Mouse (Mus musculus) E14TG2a.4 (cell line): Measurements from ENCODE around the gene Setd7.
A peak's percentile ranks its signal among the peaks of the same experiment; 100 is the strongest.

Source experiments
- H3K27me3 ChIP-seq: 2 replicates; pipeline ENCODE4 v1.6.1; 2014; ENCODE audit warnings: low read length, control low read depth; ENCODE audit not compliant: insufficient read depth
- H3K36me3 ChIP-seq: 2 replicates; pipeline ENCODE4 v1.6.1; 2014; ENCODE audit warnings: low read length, control low read depth; ENCODE audit not compliant: insufficient read depth
- H3K4me1 ChIP-seq: replicated peaks from 2 replicates; pipeline ENCODE4 v1.6.1; 2014; ENCODE audit warnings: low read depth, low read length, control low read depth
- H3K4me3 ChIP-seq: replicated peaks from 2 replicates; pipeline ENCODE4 v1.5.1; 2014; ENCODE audit warnings: mild to moderate bottlenecking, low read length
- H3K9me3 ChIP-seq: 2 replicates; pipeline ENCODE4 v1.6.1; 2014; ENCODE audit warnings: low read length, control low read depth
- CTCF ChIP-seq: conservative IDR thresholded peaks from 2 replicates; pipeline ENCODE4 v1.5.1; 2014; ENCODE audit warnings: low read length
- NANOG ChIP-seq: IDR thresholded peaks from 2 replicates; pipeline ENCODE4 v1.6.1; 2014; ENCODE audit warnings: borderline replicate concordance, low read length, mixed read lengths
- POU5F1 ChIP-seq: IDR thresholded peaks from 2 replicates; pipeline ENCODE4 v1.6.1; 2014; ENCODE audit warnings: low read length, borderline replicate concordance

Setd7 gene

GRCm38 (mm10) chr3:51552197-51552596 lies 8.5 kb downstream of the Setd7 start:
- Histone ChIP-seq H3K4me3 (no peak overlapping the region), H3K9me3 (no peaks in the 10 kb centered on the region), H3K36me3 (no peaks in the 10 kb centered on the region), H3K27me3 (no peaks in the 10 kb centered on the region), H3K4me1 (peaks cover 31% of the 10 kb centered on the region)
- no peak for TF ChIP-seq NANOG
- TF ChIP-seq POU5F1, result no peak
- TF ChIP-seq CTCF, result no peak

- Histone ChIP-seq H3K27me3 (no peaks in the 10 kb centered on the region), H3K9me3 (no peaks in the 10 kb centered on the region), H3K4me1 (peaks cover 20% of the 10 kb centered on the region)
Observed at GRCm38 (mm10) chr3:51548987-51549579, 11.6 kb downstream of the Setd7 start.

DNA sequence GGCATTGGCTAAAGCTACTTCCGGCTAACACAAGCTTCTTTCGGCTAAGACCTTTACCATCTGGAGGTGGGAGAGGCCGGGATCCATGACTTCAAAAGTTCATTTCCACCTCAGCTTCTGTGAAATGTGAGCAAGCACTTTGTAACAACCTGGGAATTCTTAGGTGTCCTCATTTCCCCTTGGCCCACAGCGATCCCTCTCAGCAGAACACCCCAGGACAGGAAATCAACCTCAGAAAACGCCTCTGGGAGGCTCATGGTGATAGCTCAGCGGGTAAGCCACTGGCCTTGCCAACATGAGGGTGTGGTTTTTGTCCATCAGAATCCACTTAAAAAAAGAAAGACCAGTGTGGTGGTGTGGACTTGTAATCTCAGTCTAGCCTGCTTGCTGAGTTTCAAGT lies 13.1 kb downstream of the Setd7 start:
- TF ChIP-seq POU5F1 (no peak), CTCF (no peak), NANOG (no peak)
- Histone ChIP-seq H3K9me3 (no peaks in the 10 kb centered on the region), H3K4me3 (no peak overlapping the region), H3K36me3 (no peaks in the 10 kb centered on the region), H3K4me1 (peaks cover 9% of the 10 kb centered on the region), H3K27me3 (no peaks in the 10 kb centered on the region)

More at GRCm38 (mm10) chr3:51548987-51549579, 11.6 kb downstream of the Setd7 start:
- Histone ChIP-seq H3K36me3 (no peaks in the 10 kb centered on the region), H3K4me3 (no peak overlapping the region)
- TF ChIP-seq POU5F1, result no peak
- TF ChIP-seq CTCF, result no peak
- no peak for TF ChIP-seq NANOG

DNA sequence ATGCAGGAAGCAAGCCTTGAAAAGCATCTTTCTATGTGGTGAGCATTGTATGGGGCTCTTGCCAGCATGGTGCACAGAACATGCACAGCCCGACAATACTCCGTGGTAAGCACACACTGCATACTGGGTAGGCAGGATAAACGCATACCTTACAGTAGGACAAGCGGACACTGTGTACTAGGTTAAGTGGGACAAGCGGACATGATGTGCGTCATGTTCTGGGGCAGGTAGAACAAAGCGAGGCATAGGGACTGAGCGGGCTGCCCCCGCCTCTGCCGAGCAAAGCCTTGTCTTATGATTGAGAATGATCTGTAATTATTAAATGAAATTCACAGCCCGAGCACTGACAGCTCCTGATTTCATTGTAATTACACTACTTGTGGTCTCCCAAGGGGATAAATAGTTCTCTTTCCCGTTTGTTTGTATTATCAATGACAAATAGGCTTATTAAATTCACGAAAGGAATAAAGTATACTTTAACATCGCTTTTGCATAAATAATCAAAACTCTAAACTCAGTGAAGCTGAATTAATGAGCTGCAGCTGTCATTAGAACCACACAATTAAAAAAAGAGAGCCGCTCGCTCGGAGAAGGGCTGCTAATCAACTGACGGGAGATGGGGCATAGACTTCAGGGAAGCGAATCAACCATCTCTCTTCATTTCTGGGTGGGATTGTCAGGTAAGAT lies 16.1 kb downstream of the Setd7 start:
- Histone ChIP-seq H3K9me3 (no peaks in the 10 kb centered on the region), H3K27me3 (no peaks in the 10 kb centered on the region), H3K4me1 (peaks cover 14% of the 10 kb centered on the region), H3K4me3 (no peak overlapping the region), H3K36me3 (peaks cover 7% of the 10 kb centered on the region; the same call in 1 of the 2 replicates)
- no peak for TF ChIP-seq CTCF
- TF ChIP-seq NANOG, result no peak
- no peak for TF ChIP-seq POU5F1

- peaks cover 10% of the 10 kb centered on the region for H3K4me1 ChIP-seq
- H3K9me3 ChIP-seq, result no peaks in the 10 kb centered on the region
- H3K36me3 ChIP-seq, result peaks cover 16% of the 10 kb centered on the region
- TF ChIP-seq CTCF, result no peak
- no peak for TF ChIP-seq NANOG
- no peak for TF ChIP-seq POU5F1
- H3K27me3 ChIP-seq, result no peaks in the 10 kb centered on the region
- H3K4me3 ChIP-seq, result no peak overlapping the region
Observed at GRCm38 (mm10) chr3:51540659-51541058, 20.0 kb downstream of the Setd7 start.

DNA sequence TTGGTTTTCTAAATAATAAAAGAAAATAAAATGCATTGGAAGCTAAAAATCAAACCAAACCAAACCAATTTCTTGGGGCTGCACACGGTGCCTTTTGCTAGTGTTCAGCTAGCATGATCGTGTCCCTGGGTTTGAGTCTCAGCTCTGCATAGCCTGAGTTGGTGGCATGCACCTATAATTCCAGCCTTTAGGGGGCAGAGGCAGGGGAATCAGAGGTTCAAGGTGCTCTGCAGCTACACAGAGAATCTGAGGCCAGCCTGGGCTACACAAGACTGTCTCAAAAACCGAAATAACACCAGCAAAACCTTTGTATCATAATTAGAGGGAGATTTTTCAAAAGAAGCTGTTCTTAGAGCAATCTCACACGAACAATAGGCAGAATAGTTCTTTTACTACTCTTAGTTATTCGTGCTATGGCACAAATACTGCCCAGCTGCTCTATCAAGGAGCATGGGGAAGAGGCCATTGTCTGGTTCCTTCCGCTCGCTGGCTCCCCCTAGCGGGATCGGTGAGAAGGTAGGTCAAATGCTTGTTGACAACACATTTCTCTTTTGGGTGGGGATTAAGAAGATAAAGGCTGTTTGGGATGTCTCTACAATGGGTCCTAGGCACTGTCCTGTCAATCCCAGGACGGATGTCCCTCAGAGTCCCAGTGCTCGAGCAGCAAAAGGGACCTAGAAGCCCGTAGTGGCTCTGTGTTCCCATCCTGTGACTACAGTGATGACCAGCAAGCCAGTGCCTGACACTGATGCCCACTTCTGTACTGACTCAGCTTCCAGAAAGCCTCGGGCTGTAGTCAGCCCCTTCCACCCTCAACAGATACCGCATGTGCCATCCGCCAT lies 20.9 kb downstream of the Setd7 start:
- Histone ChIP-seq H3K27me3 (no peaks in the 10 kb centered on the region), H3K9me3 (no peaks in the 10 kb centered on the region), H3K4me1 (peaks cover 10% of the 10 kb centered on the region), H3K36me3 (peaks cover 22% of the 10 kb centered on the region), H3K4me3 (peak overlapping the region; percentile 37)
- TF ChIP-seq POU5F1, result no peak
- TF ChIP-seq CTCF, result peak; percentile 69
- no peak for TF ChIP-seq NANOG

DNA sequence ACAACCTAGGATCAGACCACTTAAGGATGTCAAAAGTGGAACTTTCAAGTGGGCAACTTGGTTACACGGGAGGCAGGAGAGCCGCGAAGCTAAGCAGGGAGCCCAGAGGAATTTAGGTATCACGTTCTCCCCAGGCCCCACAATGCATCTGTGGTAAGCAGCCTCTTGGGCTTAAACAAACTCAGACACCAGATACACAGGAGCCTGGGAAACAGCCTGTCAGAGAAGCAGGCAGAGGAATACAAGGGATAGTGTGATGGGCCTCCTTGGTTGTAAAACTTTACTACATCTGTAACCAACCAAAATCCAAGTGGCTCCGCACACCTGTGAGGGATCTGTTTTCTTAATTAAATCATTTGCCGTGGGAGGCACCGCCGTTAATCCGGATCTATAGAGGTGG lies 26.7 kb downstream of the Setd7 start:
- Histone ChIP-seq H3K36me3 (peaks cover 15% of the 10 kb centered on the region), H3K9me3 (no peaks in the 10 kb centered on the region)
- TF ChIP-seq POU5F1 (no peak), CTCF (no peak), NANOG (no peak)

GRCm38 (mm10) chr3:51533573-51533972 lies 27.1 kb downstream of the Setd7 start:
- Histone ChIP-seq H3K4me3 (no peak overlapping the region), H3K27me3 (no peaks in the 10 kb centered on the region), H3K9me3 (no peaks in the 10 kb centered on the region), H3K4me1 (peaks cover 19% of the 10 kb centered on the region), H3K36me3 (peaks cover 15% of the 10 kb centered on the region)
- TF ChIP-seq POU5F1 (no peak), CTCF (no peak), NANOG (no peak)

More for the DNA sequence above, 26.7 kb downstream of the Setd7 start:
- Histone ChIP-seq H3K27me3 (no peaks in the 10 kb centered on the region), H3K4me1 (peaks cover 19% of the 10 kb centered on the region), H3K4me3 (no peak overlapping the region)
